Mouse (Mus musculus) cerebellum, adult 2 months (tissue): ENCODE results near the gene Adcy9. TPM values are rescaled to one million over a fixed set of nuclear protein-coding genes. Genes with fewer than 3 reads are reported as not detected.

Experiments
- DNase-seq, 2 experiments: peaks; one replicate each; pipeline ENCODE4 v3.0.0; 2021
- H3K27ac ChIP-seq: fragments of 200-500 bp; 2 replicates; pipeline ENCODE4 v1.5.1; 2012; ENCODE audit warnings: low read length, control low read depth, inconsistent platforms; ENCODE audit not compliant: insufficient read depth
- H3K27me3 ChIP-seq: fragments of 200-500 bp; 2 replicates; pipeline ENCODE4 v1.6.1; 2012; ENCODE audit warnings: inconsistent platforms, mild to moderate bottlenecking, low read length, moderate library complexity; ENCODE audit not compliant: control insufficient read depth, insufficient read depth
- H3K4me1 ChIP-seq: fragments of 200-500 bp; 2 replicates; pipeline ENCODE4 v1.6.1; 2011; ENCODE audit warnings: low read length; ENCODE audit not compliant: control insufficient read depth, insufficient read depth
- H3K4me3 ChIP-seq: fragments of 200-500 bp; replicated peaks from 2 replicates; pipeline ENCODE3; 2011; ENCODE audit warnings: mild to moderate bottlenecking, low read depth, low read length, control low read depth; ENCODE audit not compliant: insufficient read depth
- CTCF ChIP-seq: fragments of 200-500 bp; IDR thresholded peaks from 2 replicates; pipeline ENCODE4 v1.5.1; 2011; ENCODE audit warnings: low read depth, mild to moderate bottlenecking, control low read depth, low read length, moderate library complexity, borderline replicate concordance; ENCODE audit not compliant: insufficient read depth
- POLR2A ChIP-seq: fragments of 200-500 bp; IDR thresholded peaks from 2 replicates; pipeline ENCODE4 v1.6.1; 2011; ENCODE audit warnings: low read length, control low read depth, borderline replicate concordance; ENCODE audit not compliant: insufficient read depth
- WGBS: fragments of 180-500 bp; shearing (Covaris S2); methylation state at CpG from one replicate; pipeline ENCODE4 v1.1.7; 2018; 5-methylcytosine and 5-hydroxymethylcytosine counted together
- polyA plus RNA-seq: library from polyadenylated mRNA; depleted of rRNA; stranded (reverse); fragments of >200 nt; gene quantifications from 2 replicates; pipeline ENCODE4 v1.2.3, GENCODE M21; 2012

The Adcy9 gene
- polyA plus RNA-seq, 1 experiment: 23.7 TPM

DNA sequence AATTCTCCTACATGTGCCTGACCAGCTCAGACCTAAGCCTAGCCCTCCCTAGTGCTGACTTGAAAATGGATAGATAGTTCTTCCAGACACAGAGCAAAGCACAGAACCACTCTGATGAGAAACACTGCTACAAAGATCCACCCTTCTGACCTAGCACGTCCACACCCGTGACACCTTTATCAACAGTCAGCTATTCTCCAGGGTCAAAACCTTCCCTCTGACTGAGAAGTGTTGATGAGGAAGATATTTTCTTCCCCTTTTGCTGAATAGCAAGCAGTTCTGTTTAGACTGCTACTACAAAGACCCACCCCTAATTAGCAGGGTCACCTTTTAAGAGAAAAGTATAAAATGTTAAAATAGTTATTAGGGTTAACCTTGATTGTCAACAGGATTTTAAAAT, 49.3 kb downstream of the Adcy9 start:
- no peaks in the 10 kb centered on the region for H3K27me3 ChIP-seq
- no peak overlapping the region for H3K4me3 ChIP-seq
- peaks cover 11% of the 10 kb centered on the region for H3K4me1 ChIP-seq
- TF ChIP-seq POLR2A (no peak), CTCF (no peak)
- H3K27ac ChIP-seq: no peak overlapping the region
- no peak for DNase-seq
- WGBS: 93% methylated on average over 2 of the region's 2 CpGs

DNA sequence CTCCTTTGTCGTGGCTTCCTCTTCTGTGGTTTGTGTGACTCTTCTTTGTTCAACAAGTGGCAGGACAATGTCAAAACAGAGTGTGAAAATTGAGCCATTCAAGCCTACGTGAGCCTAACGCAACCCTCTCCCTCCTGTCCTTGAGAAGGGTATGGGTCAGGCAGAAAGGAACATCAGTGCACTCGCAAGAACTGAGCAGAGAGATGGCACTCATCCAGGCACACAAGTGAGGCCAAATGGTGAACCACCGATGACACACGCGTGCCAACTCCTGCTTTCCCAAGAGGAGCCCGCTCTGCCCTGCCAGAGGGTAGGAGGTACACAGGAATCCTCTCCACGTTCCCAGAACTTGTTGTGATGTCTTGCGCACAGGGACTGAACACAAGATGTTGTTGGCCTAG, 50.2 kb downstream of the Adcy9 start:
- no peaks in the 10 kb centered on the region for H3K27me3 ChIP-seq
- H3K4me1 ChIP-seq: peaks cover 11% of the 10 kb centered on the region
- no peak overlapping the region for H3K4me3 ChIP-seq
- peak; percentile 84 to 88 for DNase-seq
- WGBS: 14% methylated on average over 10 of the region's 10 CpGs
- TF ChIP-seq POLR2A: no peak
- no peak for TF ChIP-seq CTCF
- H3K27ac ChIP-seq: no peak overlapping the region

DNA sequence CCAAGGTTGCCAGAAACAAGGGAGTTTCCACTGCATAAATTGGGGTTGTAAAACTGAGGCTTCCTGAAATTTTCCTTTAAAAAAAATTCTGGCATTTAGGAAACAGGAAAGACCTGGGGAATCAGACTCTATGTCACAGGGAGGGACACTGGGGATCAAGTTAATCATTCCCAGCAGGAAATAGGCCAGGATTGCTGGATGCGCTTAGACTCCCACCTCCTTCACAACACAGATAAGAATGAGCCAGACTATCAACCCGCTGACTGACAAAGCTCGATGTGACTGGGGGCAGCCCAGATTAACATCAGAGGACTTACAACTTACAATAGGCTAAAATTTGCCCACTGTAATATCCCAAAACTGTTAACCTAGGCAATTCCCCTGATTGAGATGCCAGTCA, 52.4 kb downstream of the Adcy9 start:
- H3K4me1 ChIP-seq: peaks cover 11% of the 10 kb centered on the region
- 75% methylated on average over 3 of the region's 3 CpGs for WGBS
- no peak overlapping the region for H3K27ac ChIP-seq
- TF ChIP-seq CTCF (no peak), POLR2A (no peak)
- DNase-seq: no peak
- H3K27me3 ChIP-seq: no peaks in the 10 kb centered on the region
- H3K4me3 ChIP-seq: no peak overlapping the region

DNA sequence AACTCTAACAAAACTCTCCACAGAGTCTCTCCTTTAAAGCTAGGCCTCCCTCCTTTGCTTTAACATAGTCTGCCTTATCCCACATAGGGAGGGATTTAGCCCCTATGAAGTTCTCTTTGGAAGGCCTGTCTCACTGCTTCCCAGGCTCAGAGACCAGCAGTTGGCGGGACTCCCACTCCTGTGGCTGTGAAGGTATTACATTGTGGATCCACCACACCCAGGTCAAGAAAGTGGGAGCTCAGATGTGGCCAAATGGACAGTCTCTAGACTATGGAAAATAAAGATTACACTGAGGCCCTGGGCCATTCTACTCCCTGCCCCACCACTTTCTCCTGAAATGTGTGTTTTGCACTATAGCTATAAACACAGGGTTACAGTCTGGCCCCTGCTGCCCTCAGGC, 53.0 kb downstream of the Adcy9 start:
- H3K27ac ChIP-seq: no peak overlapping the region
- no peak for TF ChIP-seq POLR2A
- no peak for TF ChIP-seq CTCF

DNA sequence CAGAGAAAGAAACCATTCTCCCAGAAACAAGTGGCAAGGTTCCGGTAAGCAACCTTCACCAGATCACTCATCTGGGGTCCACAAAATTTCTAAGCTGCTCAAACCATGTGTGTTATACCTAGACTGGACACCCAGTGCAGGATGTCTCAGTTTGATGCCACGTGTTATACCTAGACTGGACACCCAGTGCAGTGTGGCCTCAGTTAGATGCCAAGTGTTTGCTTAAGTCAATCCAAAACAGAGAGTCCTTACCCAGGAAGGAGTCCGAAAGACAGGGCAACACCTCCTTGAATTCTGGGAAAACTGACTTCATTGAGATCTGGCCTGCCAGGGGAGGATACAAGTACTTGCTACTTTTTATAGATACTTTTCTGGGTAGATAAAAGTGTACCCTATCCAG, 53.6 kb downstream of the Adcy9 start:
- Histone ChIP-seq H3K4me3 (no peak overlapping the region), H3K27me3 (no peaks in the 10 kb centered on the region), H3K27ac (no peak overlapping the region), H3K4me1 (peaks cover 11% of the 10 kb centered on the region)
- WGBS: 89% methylated on average over 3 of the region's 3 CpGs
- no peak for DNase-seq
- TF ChIP-seq POLR2A (no peak), CTCF (no peak)

More for the DNA sequence above, 53.0 kb downstream of the Adcy9 start:
- WGBS: 95% methylated on average over 1 of the region's 1 CpGs
- H3K4me3 ChIP-seq: no peak overlapping the region
- peaks cover 11% of the 10 kb centered on the region for H3K4me1 ChIP-seq
- no peaks in the 10 kb centered on the region for H3K27me3 ChIP-seq
- DNase-seq: peak in 1 of 2 experiments; percentile 37

DNA sequence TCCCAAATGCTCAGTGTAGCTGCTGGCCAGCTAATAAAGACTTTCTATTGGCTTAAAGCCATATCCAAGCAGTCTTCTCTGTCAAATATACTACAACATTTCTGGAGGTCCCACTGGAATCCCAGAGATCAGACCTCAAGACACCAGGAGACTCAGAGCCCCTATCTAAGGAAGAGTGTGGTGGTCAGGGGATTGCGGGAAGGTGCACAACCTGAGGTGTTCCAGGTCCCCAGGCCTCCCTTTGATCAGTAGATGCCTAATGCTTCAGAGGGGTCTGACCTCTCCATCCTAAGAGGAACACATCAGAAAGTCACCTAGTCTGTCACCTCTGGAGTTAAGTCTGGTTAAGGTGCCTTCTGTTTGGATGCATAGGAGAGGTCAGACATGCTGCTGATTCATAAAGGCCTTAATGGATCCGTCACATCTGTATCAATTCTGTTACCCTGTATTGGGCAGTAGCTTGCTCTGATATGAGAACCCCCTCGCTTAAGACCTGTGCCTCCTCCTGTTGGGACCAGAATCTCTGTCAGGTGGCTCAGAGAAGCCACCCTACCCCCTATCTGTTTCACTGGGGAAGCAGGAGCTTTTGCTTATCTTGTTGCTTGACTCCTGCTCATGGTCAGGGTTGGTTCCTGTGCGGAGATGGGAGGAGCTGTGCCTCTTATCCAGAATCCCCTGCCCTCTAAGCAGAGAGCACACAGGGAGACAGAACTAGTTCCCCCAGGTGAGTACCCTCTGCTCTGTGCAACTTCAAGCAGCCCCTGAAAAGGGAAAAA, 56.8 kb downstream of the Adcy9 start:
- no peak for DNase-seq
- Histone ChIP-seq H3K27me3 (no peaks in the 10 kb centered on the region), H3K4me3 (no peak overlapping the region), H3K4me1 (no peaks in the 10 kb centered on the region; the same call in 1 of the 2 replicates), H3K27ac (no peak overlapping the region)
- WGBS: 93% methylated on average over 4 of the region's 4 CpGs
- TF ChIP-seq POLR2A (no peak), CTCF (no peak)

DNA sequence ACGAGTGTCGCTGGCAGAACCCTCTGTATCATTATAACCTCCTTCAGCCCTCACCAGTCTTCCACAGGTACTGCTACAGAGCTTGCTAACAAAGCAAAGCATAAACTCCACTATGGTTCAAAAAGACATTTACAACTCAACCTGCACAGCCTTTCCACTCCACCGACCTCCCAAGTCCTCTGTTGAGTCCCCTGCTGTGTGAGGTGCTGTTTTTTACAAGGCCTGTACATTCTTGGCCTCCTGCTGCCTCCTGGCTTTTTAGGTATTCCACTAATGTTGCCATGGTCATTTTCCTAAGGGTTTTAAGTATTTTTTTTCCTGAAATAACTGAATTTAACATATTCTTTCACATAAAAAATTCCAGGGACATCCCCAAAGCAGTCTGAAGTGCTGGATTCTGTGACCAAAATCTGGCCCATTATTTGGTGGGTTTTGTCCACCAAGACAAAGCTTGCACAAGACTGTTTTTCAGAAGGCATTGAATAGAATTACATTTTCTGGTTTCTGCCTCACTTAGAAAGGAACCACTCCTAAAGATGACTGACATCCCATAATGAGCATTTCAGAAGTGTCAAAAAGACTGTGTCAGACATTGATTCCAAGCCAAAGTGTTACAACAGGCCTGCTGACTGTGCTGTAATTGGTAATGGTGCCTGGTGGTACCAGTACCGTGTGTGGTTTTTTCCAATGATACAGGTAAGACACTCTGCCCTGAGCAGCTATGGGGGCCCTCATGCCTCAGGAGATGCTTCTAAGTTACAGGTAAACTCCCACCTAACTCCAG, 64.8 kb downstream of the Adcy9 start:
- WGBS: 44% methylated on average over 4 of the region's 4 CpGs
- Histone ChIP-seq H3K27me3 (no peaks in the 10 kb centered on the region), H3K4me3 (no peak overlapping the region), H3K27ac (no peak overlapping the region), H3K4me1 (peaks cover 4% of the 10 kb centered on the region)
- no peak for TF ChIP-seq POLR2A
- TF ChIP-seq CTCF: no peak
- no peak for DNase-seq
